Mouse (Mus musculus) intestine, embryonic 16.5 days (tissue): ENCODE data around the gene Pdzd7. TPM values are rescaled to one million over a fixed set of nuclear protein-coding genes. Genes with fewer than 3 reads are reported as not detected.

Experiments
- ATAC-seq: fragments of 200-750 bp; cut with Nextera tagmentation; 2 replicates; pipeline ENCODE4 v1.8.0; 2017; ENCODE audit warnings: moderate TSS enrichment, moderate library complexity
- H3K27ac ChIP-seq: fragments of 300-500 bp; sonication (generic); 2 replicates; pipeline ENCODE4 v1.5.1; 2014; ENCODE audit warnings: mild to moderate bottlenecking, low read length
- H3K27me3 ChIP-seq: fragments of 300-500 bp; sonication (generic); replicated peaks from 2 replicates; pipeline ENCODE4 v1.6.1; 2014; ENCODE audit warnings: low read length, control low read depth, mixed read lengths; ENCODE audit not compliant: control insufficient read depth, insufficient read depth
- H3K36me3 ChIP-seq: fragments of 300-500 bp; sonication (generic); 2 replicates; pipeline ENCODE4 v1.6.1; 2014; ENCODE audit warnings: low read length, control low read depth; ENCODE audit not compliant: control insufficient read depth, insufficient read depth
- H3K4me1 ChIP-seq: fragments of 300-500 bp; sonication (generic); 2 replicates; pipeline ENCODE4 v1.6.1; 2014; ENCODE audit warnings: low read length, control low read depth, mixed read lengths; ENCODE audit not compliant: control insufficient read depth, insufficient read depth
- H3K4me2 ChIP-seq: fragments of 300-500 bp; sonication (generic); 2 replicates; pipeline ENCODE4 v1.6.1; 2014; ENCODE audit warnings: low read depth, low read length, control low read depth
- H3K4me3 ChIP-seq: fragments of 300-500 bp; sonication (generic); 2 replicates; pipeline ENCODE4 v1.5.1; 2014; ENCODE audit warnings: mild to moderate bottlenecking, low read length
- H3K9ac ChIP-seq: fragments of 300-500 bp; sonication (generic); 2 replicates; pipeline ENCODE4 v1.6.1; 2014; ENCODE audit warnings: low read depth, low read length
- H3K9me3 ChIP-seq: fragments of 300-500 bp; sonication (generic); 2 replicates; pipeline ENCODE4 v1.6.1; 2016; ENCODE audit warnings: low read length, control low read depth; ENCODE audit not compliant: control insufficient read depth
- WGBS: fragments of 180-500 bp; shearing (Covaris S2); extraction: QIAGEN DNeasy Blood & Tissue Kit; methylation state at CpG from one replicate; pipeline ENCODE4 v1.1.7; 2014; 5-methylcytosine and 5-hydroxymethylcytosine counted together
- polyA plus RNA-seq: library from polyadenylated mRNA; unstranded; fragments of >200 nt; fragmentation: Nextera tagmentation; extraction: Ambion mirVana; gene quantifications from 2 replicates; pipeline ENCODE4 v1.2.1, GENCODE M21; 2015

The Pdzd7 gene
- polyA plus RNA-seq, 1 experiment from 2014 or later, result 0.43 TPM

DNA sequence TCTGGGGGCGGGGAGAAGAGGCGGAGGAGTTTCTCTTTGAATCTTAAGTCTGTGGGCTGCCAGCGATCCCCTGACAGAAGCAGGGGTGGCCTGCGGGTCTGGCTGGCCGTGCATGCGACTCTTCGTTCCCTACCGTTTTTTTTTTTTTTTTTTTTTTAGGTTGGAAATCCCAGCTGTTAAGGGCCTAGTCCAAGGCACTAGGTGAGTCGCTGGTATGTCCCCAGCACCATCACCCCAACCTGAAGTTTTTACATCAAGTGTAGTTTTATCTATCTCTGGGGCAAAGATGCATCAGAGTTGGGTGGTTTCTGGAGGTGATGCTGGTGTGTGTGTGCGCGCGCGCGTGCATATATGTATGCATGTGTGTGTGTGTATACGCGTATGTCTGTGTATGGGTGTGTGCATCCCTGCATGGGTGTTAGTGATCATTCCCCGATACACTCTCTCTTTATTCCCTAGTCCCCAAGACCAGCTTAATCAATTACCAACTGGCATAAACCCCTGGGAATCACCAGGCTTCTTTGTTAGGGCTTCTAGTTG, 30.6 kb upstream of the Pdzd7 start:
- no peak for ATAC-seq
- WGBS, result 13% methylated on average over 17 of the region's 17 CpGs
- no peaks in the 10 kb centered on the region for H3K9me3 ChIP-seq
- peaks cover 54% of the 10 kb centered on the region for H3K27me3 ChIP-seq
- H3K4me1 ChIP-seq, result peaks cover 44% of the 10 kb centered on the region
- H3K4me3 ChIP-seq, result peak overlapping the region; percentile 76
- no peaks in the 10 kb centered on the region for H3K36me3 ChIP-seq
- no peak overlapping the region for H3K27ac ChIP-seq
- peak overlapping the region; percentile 92 for H3K9ac ChIP-seq
- peak overlapping the region; percentile 97 for H3K4me2 ChIP-seq

DNA sequence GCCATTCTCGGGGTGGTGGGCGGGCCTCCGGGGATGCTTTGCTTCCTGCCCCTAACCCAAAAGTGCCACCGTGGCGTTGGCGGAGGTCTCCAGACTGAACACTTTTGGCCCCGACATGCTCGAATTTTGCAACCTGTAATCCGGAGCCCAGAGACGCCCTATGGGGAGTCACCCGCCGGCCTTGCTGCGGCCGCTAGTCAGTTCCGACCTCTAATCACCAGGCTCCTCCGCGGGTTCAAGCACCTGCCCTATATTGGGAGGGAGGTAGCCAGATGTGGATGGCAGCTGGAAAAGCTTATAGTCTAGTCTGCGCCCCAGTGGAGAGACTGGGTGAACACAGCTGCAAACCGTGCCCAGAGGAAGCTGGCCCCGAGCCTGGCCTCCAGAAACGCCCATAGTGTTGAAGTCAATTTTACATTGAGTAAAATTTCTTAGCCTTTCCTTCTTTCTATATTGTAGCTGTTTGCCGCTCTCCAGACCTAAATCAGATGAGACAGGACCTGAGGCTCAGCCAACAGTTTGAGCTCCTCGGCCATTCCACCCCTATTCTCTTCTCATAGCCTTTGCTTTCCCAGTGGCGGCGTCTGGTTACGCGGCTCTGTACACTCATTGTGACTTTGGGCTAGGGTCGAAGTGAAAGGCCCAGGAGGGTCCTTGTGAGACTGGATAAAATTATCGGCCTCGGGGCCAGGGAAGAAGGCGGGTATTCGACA, 30.0 kb upstream of the Pdzd7 start:
- peak overlapping the region; percentile 48 for H3K27ac ChIP-seq
- no peaks in the 10 kb centered on the region for H3K36me3 ChIP-seq
- H3K4me3 ChIP-seq, result peak overlapping the region; percentile 76
- peak overlapping the region; percentile 97 for H3K4me2 ChIP-seq
- H3K27me3 ChIP-seq, result peaks cover 48% of the 10 kb centered on the region
- ATAC-seq, result peak; percentile 51
- 2% methylated on average over 32 of the region's 32 CpGs for WGBS
- no peaks in the 10 kb centered on the region for H3K9me3 ChIP-seq
- H3K9ac ChIP-seq, result peak overlapping the region; percentile 92
- peaks cover 38% of the 10 kb centered on the region for H3K4me1 ChIP-seq

DNA sequence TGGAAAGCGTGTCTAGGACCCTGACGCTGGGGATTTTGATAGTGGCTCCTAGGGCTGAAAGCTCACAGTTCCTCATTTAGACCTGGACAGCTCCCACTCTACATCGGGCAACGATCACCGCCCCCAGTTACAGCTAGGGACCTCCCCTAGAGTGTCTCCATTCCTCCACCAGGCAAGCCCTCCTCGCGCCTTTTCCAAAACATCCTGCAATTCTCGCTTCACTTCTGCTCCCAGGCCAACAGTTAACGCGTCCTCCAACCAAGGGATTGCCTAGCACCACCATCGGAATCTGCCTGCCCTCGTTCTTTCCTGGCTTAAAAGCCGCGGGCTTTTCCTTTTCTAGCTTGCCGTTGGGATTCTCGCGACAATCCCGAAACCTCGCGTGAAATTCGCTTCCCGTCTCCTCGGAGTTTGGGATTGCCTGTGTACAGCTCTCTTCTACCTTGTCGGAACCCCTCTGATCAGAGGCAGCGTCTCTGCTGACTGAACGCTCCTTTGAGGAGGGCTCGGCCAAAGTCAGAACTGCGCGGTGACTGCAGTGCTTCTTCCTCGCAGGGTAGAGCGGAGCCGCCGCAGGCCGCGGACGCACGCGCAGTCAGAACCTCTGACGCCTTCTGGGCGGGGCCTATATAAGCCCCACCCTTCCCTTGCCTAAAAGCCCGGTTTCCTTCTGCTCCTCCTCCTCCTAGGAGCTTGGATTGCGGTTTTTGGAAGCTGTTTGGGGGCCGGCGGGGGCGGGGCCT, 29.2 kb upstream of the Pdzd7 start, which contains the start of gene Kazald1:
Gene Kazald1 (plus strand): TSS at position 662 of the 743 bp plus-strand sequence.
- under 1% methylated on average over 45 of the region's 45 CpGs for WGBS
- Histone ChIP-seq H3K4me1 (peaks cover 30% of the 10 kb centered on the region), H3K4me3 (peak within 1 kb of the TSS; percentile 76), H3K27me3 (peaks cover 41% of the 10 kb centered on the region), H3K9me3 (no peaks in the 10 kb centered on the region), H3K36me3 (no peaks in the 10 kb centered on the region), H3K27ac (peak within 1 kb of the TSS; percentile 96), H3K9ac (peak within 1 kb of the TSS; percentile 92), H3K4me2 (peak within 1 kb of the TSS; percentile 97)
- ATAC-seq, result peak; percentile 89

DNA sequence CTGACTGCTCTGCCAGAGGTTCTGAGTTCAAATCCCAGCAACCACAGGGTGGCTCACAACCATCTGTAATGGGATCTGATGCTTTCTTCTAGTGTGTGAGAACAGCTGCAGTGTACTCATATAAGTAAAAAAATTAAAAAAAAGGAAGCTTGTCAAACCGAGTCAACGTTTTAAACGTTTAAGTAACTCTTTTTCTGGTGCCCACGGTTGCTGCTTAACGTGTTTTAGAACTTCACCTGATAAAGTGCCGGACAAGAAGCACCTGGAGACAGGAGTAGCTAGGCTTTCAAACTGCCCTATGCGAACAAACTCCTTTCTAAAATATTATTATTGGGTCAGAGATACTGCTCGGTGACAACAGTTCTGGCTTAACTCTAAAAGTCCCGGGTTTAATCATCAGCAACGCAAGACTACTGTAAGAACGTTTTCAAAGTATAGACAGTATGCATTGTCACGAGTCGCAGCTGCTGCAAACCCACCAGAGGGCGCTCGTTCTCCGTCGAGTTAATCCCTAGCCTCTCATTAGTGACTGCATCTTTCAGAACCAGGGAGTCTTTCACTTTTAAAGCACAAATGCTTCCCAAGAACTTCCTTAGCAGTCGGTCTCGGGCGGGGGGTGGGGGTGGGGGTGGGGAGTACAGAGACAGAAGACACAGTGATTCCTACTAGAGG, 28.5 kb upstream of the Pdzd7 start:
- H3K4me1 ChIP-seq, result peaks cover 24% of the 10 kb centered on the region
- H3K4me2 ChIP-seq, result peak overlapping the region; percentile 97
- H3K9ac ChIP-seq, result peak overlapping the region; percentile 92
- no peaks in the 10 kb centered on the region for H3K9me3 ChIP-seq
- peaks cover 33% of the 10 kb centered on the region for H3K27me3 ChIP-seq
- ATAC-seq, result peak; percentile 48
- 6% methylated on average over 20 of the region's 20 CpGs for WGBS
- H3K4me3 ChIP-seq, result peak overlapping the region; percentile 76
- peak overlapping the region; percentile 96 for H3K27ac ChIP-seq
- H3K36me3 ChIP-seq, result no peaks in the 10 kb centered on the region

DNA sequence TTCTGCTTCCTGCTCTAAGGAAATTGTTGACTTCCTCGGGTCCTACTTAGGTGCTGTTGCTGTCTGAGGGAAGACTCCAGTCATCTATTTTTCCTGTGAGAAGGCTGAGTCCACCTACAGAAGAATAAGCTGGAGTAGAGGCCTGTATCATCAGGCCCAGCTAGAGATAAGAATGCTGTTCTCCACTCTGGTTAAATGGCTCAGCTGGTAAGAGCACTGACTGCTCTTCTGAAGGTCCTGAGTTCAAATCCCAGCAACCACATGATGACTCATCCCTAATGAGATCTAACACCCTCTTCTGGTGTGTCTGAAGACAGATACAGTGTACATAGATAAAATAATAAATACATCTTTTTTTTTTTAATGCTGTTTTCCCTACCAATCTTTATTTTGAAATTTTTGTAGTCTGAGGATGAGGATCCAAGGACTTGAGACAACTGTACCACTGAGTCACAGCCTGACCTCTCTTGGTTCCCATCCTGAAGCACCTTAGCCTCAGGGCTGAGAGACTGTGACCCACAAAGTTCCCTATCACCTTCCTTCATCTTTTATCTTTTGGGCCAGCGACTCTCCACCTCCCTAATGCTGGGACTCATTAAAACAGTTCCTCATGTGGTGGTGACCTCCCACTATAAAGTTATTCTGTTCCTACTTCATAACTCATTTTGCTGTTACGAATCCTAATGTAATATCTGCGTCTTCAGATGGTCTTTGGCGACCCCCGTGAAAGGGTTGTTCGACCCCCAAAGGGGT, 22.4 kb upstream of the Pdzd7 start:
- Histone ChIP-seq H3K4me2 (no peak overlapping the region), H3K9me3 (no peaks in the 10 kb centered on the region), H3K9ac (no peak overlapping the region), H3K4me3 (no peak overlapping the region), H3K4me1 (no peaks in the 10 kb centered on the region), H3K27ac (no peak overlapping the region), H3K36me3 (no peaks in the 10 kb centered on the region), H3K27me3 (peaks cover 22% of the 10 kb centered on the region)
- no peak for ATAC-seq
- 79% methylated on average over 7 of the region's 7 CpGs for WGBS

DNA sequence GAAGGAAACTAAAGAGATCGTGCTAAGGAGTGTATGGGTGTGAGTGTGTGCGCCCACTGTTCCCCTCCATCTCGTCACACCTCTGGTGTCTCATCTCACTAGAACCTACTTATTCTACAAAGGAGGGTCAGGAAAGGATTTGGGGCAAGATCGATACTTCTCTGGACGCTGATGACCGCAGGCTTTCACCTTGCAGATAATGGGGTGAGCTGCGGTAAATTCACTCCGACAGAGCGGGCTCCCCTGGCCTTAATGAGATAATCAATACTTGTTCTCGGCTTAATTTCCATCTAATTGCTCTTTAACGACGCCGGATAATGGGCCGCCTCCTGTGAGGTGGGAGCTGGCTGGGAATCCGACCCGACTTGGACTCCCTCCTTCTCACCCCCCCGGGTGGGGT, 21.7 kb upstream of the Pdzd7 start:
- no peak overlapping the region for H3K4me2 ChIP-seq
- no peak overlapping the region for H3K9ac ChIP-seq
- H3K27me3 ChIP-seq, result peaks cover 22% of the 10 kb centered on the region
- H3K27ac ChIP-seq, result no peak overlapping the region
- no peak overlapping the region for H3K4me3 ChIP-seq
- ATAC-seq, result no peak
- no peaks in the 10 kb centered on the region for H3K36me3 ChIP-seq
- WGBS, result 23% methylated on average over 17 of the region's 17 CpGs
- no peaks in the 10 kb centered on the region for H3K4me1 ChIP-seq
- H3K9me3 ChIP-seq, result no peaks in the 10 kb centered on the region

DNA sequence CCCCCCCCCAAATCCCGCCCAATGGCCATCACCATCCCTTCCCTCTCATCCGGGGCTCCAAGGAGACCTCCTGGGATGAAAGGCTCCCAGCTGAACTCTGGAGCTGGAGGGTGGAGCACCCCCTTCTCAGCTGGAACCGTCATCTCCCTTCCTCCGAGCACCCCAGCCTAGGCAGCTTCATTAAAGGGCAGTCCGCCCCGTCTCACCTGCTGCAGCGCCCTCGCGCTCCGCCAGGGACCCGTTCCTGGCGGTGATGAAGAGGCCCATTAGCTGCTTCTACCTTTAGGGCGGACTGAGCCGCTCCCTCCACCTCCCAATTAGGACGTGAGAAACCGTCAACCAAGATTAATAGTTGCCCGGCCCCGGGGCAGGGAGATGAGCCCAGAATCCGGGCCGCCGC, 19.7 kb upstream of the Pdzd7 start:
- H3K27ac ChIP-seq, result no peak overlapping the region
- H3K4me2 ChIP-seq, result no peak overlapping the region
- no peaks in the 10 kb centered on the region for H3K4me1 ChIP-seq
- no peaks in the 10 kb centered on the region for H3K9me3 ChIP-seq
- H3K4me3 ChIP-seq, result no peak overlapping the region
- ATAC-seq, result no peak
- no peaks in the 10 kb centered on the region for H3K36me3 ChIP-seq
- WGBS, result 6% methylated on average over 21 of the region's 21 CpGs
- H3K9ac ChIP-seq, result no peak overlapping the region
- H3K27me3 ChIP-seq, result peaks cover 22% of the 10 kb centered on the region

DNA sequence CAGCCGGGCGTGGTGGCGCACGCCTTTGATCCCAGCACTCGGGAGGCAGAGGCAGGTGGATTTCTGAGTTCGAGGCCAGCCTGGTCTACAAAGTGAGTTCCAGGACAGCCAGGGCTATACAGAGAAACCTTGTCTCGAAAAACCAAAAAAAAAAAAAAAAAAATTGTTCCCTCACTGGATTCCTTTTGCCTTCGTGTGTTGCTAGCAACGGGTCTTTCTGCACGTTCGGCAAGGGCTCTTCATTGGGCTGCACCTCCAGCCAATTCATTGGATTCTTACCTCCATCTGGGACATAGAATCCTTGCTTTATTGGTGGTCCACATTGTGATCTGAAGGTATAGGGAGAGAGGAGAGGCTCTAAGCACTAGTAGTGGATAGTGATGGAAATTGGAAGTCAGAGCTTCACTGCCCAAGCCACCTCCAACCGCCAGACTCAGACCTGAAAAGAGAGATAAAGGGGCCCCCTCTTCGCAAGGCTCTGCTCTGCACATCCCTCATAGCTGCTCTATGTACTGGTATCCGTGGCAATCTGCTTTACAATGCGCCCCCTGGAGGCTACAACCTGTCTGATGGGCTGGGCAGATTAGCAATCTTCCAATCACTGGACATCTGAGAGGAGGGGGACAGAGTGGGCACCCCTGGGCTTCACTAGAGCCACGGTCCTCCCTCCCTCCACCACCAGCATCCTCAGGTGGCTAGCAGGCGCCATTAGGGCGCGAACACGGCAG, 18.2 kb upstream of the Pdzd7 start:
- Histone ChIP-seq H3K4me1 (peaks cover 5% of the 10 kb centered on the region; the same call in 1 of the 2 replicates), H3K9ac (no peak overlapping the region), H3K27ac (no peak overlapping the region), H3K4me2 (no peak overlapping the region), H3K36me3 (no peaks in the 10 kb centered on the region), H3K4me3 (no peak overlapping the region), H3K27me3 (peaks cover 22% of the 10 kb centered on the region), H3K9me3 (no peaks in the 10 kb centered on the region)
- WGBS, result 44% methylated on average over 20 of the region's 20 CpGs
- 0 out of 2 replicates have a peak, but pooled peaks have one; percentile 27 for ATAC-seq
